Mouse (Mus musculus): ENCODE results near the gene Cfap43. TPM values are rescaled to one million over a fixed set of nuclear protein-coding genes. Genes with fewer than 3 reads are reported as not detected.
"Not testable (repeated sequence)": the region's sequence is repeated elsewhere in the genome, so short reads cannot be mapped to it uniquely, and the experiment has no call there.

The Cfap43 gene
- polyA plus RNA-seq, 1 experiment from 2014 or later = 0.38 TPM

GRCm38 (mm10) chr19:47857957-47858942 is 60.8 kb downstream of the Cfap43 start:
- 79% methylated on average over 18 of the region's 18 CpGs for WGBS
- Histone ChIP-seq H3K4me1 (ENCODE audit: control insufficient read depth, insufficient read depth, low read length) (peaks cover 14% of the 10 kb centered on the region), H3K4me3 (ENCODE audit: low read length) (no peak overlapping the region), H3K9me3 (replicated peaks; ENCODE audit: control insufficient read depth, low read length) (no peaks in the 10 kb centered on the region), H3K36me3 (ENCODE audit: control insufficient read depth, insufficient read depth) (peaks cover 29% of the 10 kb centered on the region), H3K27me3 (ENCODE audit: control insufficient read depth, insufficient read depth, low read length) (no peaks in the 10 kb centered on the region), H3K4me2 (ENCODE audit: low read depth, low read length) (no peak overlapping the region), H3K9ac (ENCODE audit: low read length) (no peak overlapping the region), H3K27ac (ENCODE audit: low read length) (no peak overlapping the region)
- ATAC-seq (replicated peaks; ENCODE audit: extremely low read depth, insufficient read depth, low FRiP score) = no peak

- ATAC-seq (replicated peaks; ENCODE audit: extremely low read depth, insufficient read depth, low FRiP score) = peak; percentile 93
- Histone ChIP-seq H3K4me2 (ENCODE audit: low read depth, low read length) (peak within 1 kb of the TSS; percentile 100), H3K4me3 (ENCODE audit: low read length) (peak within 1 kb of the TSS; percentile 85), H3K4me1 (ENCODE audit: control insufficient read depth, insufficient read depth, low read length) (peaks cover 14% of the 10 kb centered on the region), H3K9me3 (replicated peaks; ENCODE audit: control insufficient read depth, low read length) (no peaks in the 10 kb centered on the region), H3K27ac (ENCODE audit: low read length) (peak within 1 kb of the TSS; percentile 79), H3K36me3 (ENCODE audit: control insufficient read depth, insufficient read depth) (peaks cover 17% of the 10 kb centered on the region), H3K9ac (ENCODE audit: low read length) (peak within 1 kb of the TSS; percentile 82), H3K27me3 (ENCODE audit: control insufficient read depth, insufficient read depth, low read length) (no peaks in the 10 kb centered on the region)
- under 1% methylated on average over 59 of the region's 60 CpGs for WGBS
Observed at GRCm38 (mm10) chr19:47854796-47855783, 64.0 kb downstream of the Cfap43 start, which contains the start of gene Gsto1. Gsto1 (plus strand) TSS chr19:47854970.

- peak; percentile 34 for ATAC-seq (replicated peaks; ENCODE audit: extremely low read depth, insufficient read depth, low FRiP score)
- Histone ChIP-seq H3K4me2 (ENCODE audit: low read depth, low read length) (peak overlapping the region; percentile 100), H3K27ac (ENCODE audit: low read length) (peak overlapping the region; percentile 49)
Observed at GRCm38 (mm10) chr19:47853951-47854795, 64.9 kb downstream of the Cfap43 start.

GRCm38 (mm10) chr19:47853053-47853452 is 66.0 kb downstream of the Cfap43 start:
- H3K27ac ChIP-seq (ENCODE audit: low read length) = no peak overlapping the region
- H3K4me2 ChIP-seq (ENCODE audit: low read depth, low read length) = no peak overlapping the region
- peaks cover 14% of the 10 kb centered on the region for H3K4me1 ChIP-seq (ENCODE audit: control insufficient read depth, insufficient read depth, low read length)
- no peak overlapping the region for H3K4me3 ChIP-seq (ENCODE audit: low read length)
- no peak for ATAC-seq (replicated peaks; ENCODE audit: extremely low read depth, insufficient read depth, low FRiP score)
- H3K36me3 ChIP-seq (ENCODE audit: control insufficient read depth, insufficient read depth) = 0 out of 2 replicates have a peak, but pooled peaks cover 6% of the 10 kb centered on the region
- no peaks in the 10 kb centered on the region for H3K27me3 ChIP-seq (ENCODE audit: control insufficient read depth, insufficient read depth, low read length)
- no peak overlapping the region for H3K9ac ChIP-seq (ENCODE audit: low read length)
- WGBS = 91% methylated on average over 3 of the region's 3 CpGs
- no peaks in the 10 kb centered on the region for H3K9me3 ChIP-seq (replicated peaks; ENCODE audit: control insufficient read depth, low read length)

More at GRCm38 (mm10) chr19:47853951-47854795, 64.9 kb downstream of the Cfap43 start:
- 17% methylated on average over 13 of the region's 13 CpGs for WGBS
- Histone ChIP-seq H3K4me3 (ENCODE audit: low read length) (peak overlapping the region; percentile 85), H3K9ac (ENCODE audit: low read length) (peak overlapping the region; percentile 82), H3K36me3 (ENCODE audit: control insufficient read depth, insufficient read depth) (peaks cover 8% of the 10 kb centered on the region), H3K9me3 (replicated peaks; ENCODE audit: control insufficient read depth, low read length) (no peaks in the 10 kb centered on the region), H3K27me3 (ENCODE audit: control insufficient read depth, insufficient read depth, low read length) (no peaks in the 10 kb centered on the region), H3K4me1 (ENCODE audit: control insufficient read depth, insufficient read depth, low read length) (peaks cover 14% of the 10 kb centered on the region)

- H3K4me1 ChIP-seq (ENCODE audit: control insufficient read depth, insufficient read depth, low read length) = peaks cover 14% of the 10 kb centered on the region
- H3K4me2 ChIP-seq (ENCODE audit: low read depth, low read length); H3K9me3 ChIP-seq (replicated peaks; ENCODE audit: control insufficient read depth, low read length); H3K36me3 ChIP-seq (ENCODE audit: control insufficient read depth, insufficient read depth); H3K27ac ChIP-seq (ENCODE audit: low read length); ATAC-seq (replicated peaks; ENCODE audit: extremely low read depth, insufficient read depth, low FRiP score); H3K9ac ChIP-seq (ENCODE audit: low read length); H3K4me3 ChIP-seq (ENCODE audit: low read length); H3K27me3 ChIP-seq (ENCODE audit: control insufficient read depth, insufficient read depth, low read length): not testable (repeated sequence)
- WGBS = 81% methylated on average over 3 of the region's 3 CpGs
Observed at GRCm38 (mm10) chr19:47852131-47852530, 67.0 kb downstream of the Cfap43 start.

GRCm38 (mm10) chr19:47849735-47850134 is 69.4 kb downstream of the Cfap43 start:
- H3K27me3 ChIP-seq (ENCODE audit: control insufficient read depth, insufficient read depth, low read length) = no peaks in the 10 kb centered on the region
- WGBS = 81% methylated on average over 3 of the region's 3 CpGs
- peaks cover 10% of the 10 kb centered on the region for H3K4me1 ChIP-seq (ENCODE audit: control insufficient read depth, insufficient read depth, low read length)
- ATAC-seq (replicated peaks; ENCODE audit: extremely low read depth, insufficient read depth, low FRiP score) = no peak
- no peaks in the 10 kb centered on the region for H3K9me3 ChIP-seq (replicated peaks; ENCODE audit: control insufficient read depth, low read length)
- H3K36me3 ChIP-seq (ENCODE audit: control insufficient read depth, insufficient read depth) = no peaks in the 10 kb centered on the region
- no peak overlapping the region for H3K4me2 ChIP-seq (ENCODE audit: low read depth, low read length)
- H3K9ac ChIP-seq (ENCODE audit: low read length) = no peak overlapping the region
- no peak overlapping the region for H3K27ac ChIP-seq (ENCODE audit: low read length)
- H3K4me3 ChIP-seq (ENCODE audit: low read length) = no peak overlapping the region

- not testable (repeated sequence) for H3K36me3 ChIP-seq (ENCODE audit: control insufficient read depth, insufficient read depth); H3K27me3 ChIP-seq (ENCODE audit: control insufficient read depth, insufficient read depth, low read length); H3K9me3 ChIP-seq (replicated peaks; ENCODE audit: control insufficient read depth, low read length); H3K27ac ChIP-seq (ENCODE audit: low read length); H3K4me3 ChIP-seq (ENCODE audit: low read length); H3K9ac ChIP-seq (ENCODE audit: low read length); ATAC-seq (replicated peaks; ENCODE audit: extremely low read depth, insufficient read depth, low FRiP score); H3K4me1 ChIP-seq (ENCODE audit: control insufficient read depth, insufficient read depth, low read length); H3K4me2 ChIP-seq (ENCODE audit: low read depth, low read length)
- 65% methylated on average over 13 of the region's 15 CpGs for WGBS
Observed at GRCm38 (mm10) chr19:47841234-47841633, 77.9 kb downstream of the Cfap43 start.

- 0 out of 2 replicates have a peak, but pooled peaks cover 2% of the 10 kb centered on the region for H3K27me3 ChIP-seq (ENCODE audit: control insufficient read depth, insufficient read depth, low read length)
- peak overlapping the region; percentile 73 for H3K4me2 ChIP-seq (ENCODE audit: low read depth, low read length)
- peak; percentile 37; the same call in 1 of the 2 replicates for ATAC-seq (replicated peaks; ENCODE audit: extremely low read depth, insufficient read depth, low FRiP score)
- no peak overlapping the region for H3K9ac ChIP-seq (ENCODE audit: low read length)
- peak overlapping the region; percentile 50 for H3K4me3 ChIP-seq (ENCODE audit: low read length)
- no peak overlapping the region for H3K27ac ChIP-seq (ENCODE audit: low read length)
- peaks cover 2% of the 10 kb centered on the region; the same call in 1 of the 2 replicates for H3K4me1 ChIP-seq (ENCODE audit: control insufficient read depth, insufficient read depth, low read length)
- no peaks in the 10 kb centered on the region for H3K36me3 ChIP-seq (ENCODE audit: control insufficient read depth, insufficient read depth)
- no peaks in the 10 kb centered on the region for H3K9me3 ChIP-seq (replicated peaks; ENCODE audit: control insufficient read depth, low read length)
- WGBS = 2% methylated on average over 6 of the region's 6 CpGs
Observed at GRCm38 (mm10) chr19:47837527-47837901, 81.6 kb downstream of the Cfap43 start.

Data from heart, embryonic 16.5 days (tissue).